Comparison of ENCODE assay signal across 9 mouse cellular contexts in genomic region chr13:53475701-53476188, GRCm38 (mm10). TPM values are rescaled to one million over a fixed set of nuclear protein-coding genes. Genes with fewer than 3 reads are reported as not detected.
DNase-seq lines count a peak whose midpoint lies in the region; ATAC-seq and TF ChIP-seq lines count a peak whose summit lies in the region.
"Had no signal": no experiment of that assay in that cellular context is flagged by ENCODE, and none has a peak within 500 bp of the region (broad histone marks: within the 10 kb centered on the region; RNA-seq: fewer than 3 reads in every experiment).

No protein-coding gene starts in this region.

- peak overlapping the region; percentile 13; the same call in 1 of the 2 replicates for H3K4me3 ChIP-seq in layer of hippocampus, adult 2 months
- H3K4me3 ChIP-seq in embryonic facial prominence, embryonic 13.5 days: peak overlapping the region; percentile 54
- peak overlapping the region; percentile 57 for H3K4me3 ChIP-seq in hindbrain, postnatal 0 days (ENCODE audit: low read length)
- peak overlapping the region; percentile 2 to 28; a peak in 2 of 4 replicates for H3K4me3 ChIP-seq in liver, embryonic 14.5 days (ENCODE audit: insufficient read depth in 1 of 2, low read depth in 2 of 2, low read length in 2 of 2)
- H3K4me3 ChIP-seq in small intestine, adult 2 months (ENCODE audit: low read depth, low read length): peak overlapping the region; percentile 20; the same call in 1 of the 2 replicates

- TF ChIP-seq EP300 in liver, embryonic 14.5 days (IDR thresholded peaks at IDR 0.05; ENCODE audit: low read depth): no peak

- DNase-seq in layer of hippocampus, adult 2 months (ENCODE audit: low spot score in 2 of 2): no peak
- no peak for DNase-seq in layer of hippocampus, adult 9-10 months (ENCODE audit: low spot score)
- DNase-seq in hindbrain, postnatal 0 days (ENCODE audit: low spot score): peak; percentile 61
- no peak for DNase-seq in liver, embryonic 14.5 days (ENCODE audit: low read depth in 3 of 3, low spot score in 3 of 3)
- no peak for DNase-seq in spleen, postnatal 36 days (ENCODE audit: low spot score in 2 of 2)
- no peak for DNase-seq in frontal cortex, adult 2 months (ENCODE audit: extremely low spot score in 1 of 2, low spot score in 1 of 2)

- no peak overlapping the region for H3K27ac ChIP-seq in layer of hippocampus, adult 2 months
- peak overlapping the region; percentile 76 for H3K27ac ChIP-seq in embryonic facial prominence, embryonic 13.5 days
- no peak overlapping the region for H3K27ac ChIP-seq in hindbrain, postnatal 0 days
- H3K27ac ChIP-seq in liver, embryonic 14.5 days: no peak overlapping the region
- no peak overlapping the region for H3K27ac ChIP-seq in small intestine, adult 2 months (ENCODE audit: insufficient read depth, low read depth, low read length)

- no peaks in the 10 kb centered on the region for H3K9me3 ChIP-seq in embryonic facial prominence, embryonic 13.5 days
- no peaks in the 10 kb centered on the region for H3K9me3 ChIP-seq in hindbrain, postnatal 0 days (ENCODE audit: low read length)
- H3K9me3 ChIP-seq in liver, embryonic 14.5 days (ENCODE audit: control insufficient read depth, low read length): no peaks in the 10 kb centered on the region

- no peak for TF ChIP-seq POLR2A in small intestine, adult 2 months (IDR thresholded peaks at IDR 0.05; ENCODE audit: low read depth, low read length)

- peaks cover 30% of the 10 kb centered on the region for H3K4me1 ChIP-seq in embryonic facial prominence, embryonic 13.5 days
- H3K4me1 ChIP-seq in hindbrain, postnatal 0 days (ENCODE audit: insufficient read depth, low read length): peaks cover 11% of the 10 kb centered on the region; the same call in 1 of the 2 replicates
- no peaks in the 10 kb centered on the region for H3K4me1 ChIP-seq in liver, embryonic 14.5 days (replicated peaks; ENCODE audit: control insufficient read depth in 2 of 2, insufficient read depth in 2 of 2, low read length in 1 of 2)
- H3K4me1 ChIP-seq in small intestine, adult 2 months (ENCODE audit: control insufficient read depth, insufficient read depth, insufficient read length, low read length): peaks cover 2% of the 10 kb centered on the region; the same call in 1 of the 2 replicates

- H3K4me2 ChIP-seq in embryonic facial prominence, embryonic 13.5 days: peak overlapping the region; percentile 88
- H3K4me2 ChIP-seq in hindbrain, postnatal 0 days (ENCODE audit: low read depth, low read length): peak overlapping the region; percentile 87
- H3K4me2 ChIP-seq in liver, embryonic 14.5 days (ENCODE audit: low read depth): peak overlapping the region; percentile 48

- peak overlapping the region; percentile 76 for H3K9ac ChIP-seq in embryonic facial prominence, embryonic 13.5 days
- peak overlapping the region; percentile 45 for H3K9ac ChIP-seq in hindbrain, postnatal 0 days (replicated peaks; ENCODE audit: low read length)
- H3K9ac ChIP-seq in liver, embryonic 14.5 days (replicated peaks): no peak overlapping the region

- no peaks in the 10 kb centered on the region for H3K36me3 ChIP-seq in embryonic facial prominence, embryonic 13.5 days
- H3K36me3 ChIP-seq in hindbrain, postnatal 0 days (ENCODE audit: insufficient read depth, low read length): no peaks in the 10 kb centered on the region
- H3K36me3 ChIP-seq in liver, embryonic 14.5 days (replicated peaks; ENCODE audit: control insufficient read depth, insufficient read depth, low read depth): no peaks in the 10 kb centered on the region
- no peaks in the 10 kb centered on the region for H3K36me3 ChIP-seq in small intestine, adult 2 months (ENCODE audit: control insufficient read depth, insufficient read depth, low read length)

- TF ChIP-seq CTCF in layer of hippocampus, adult 2 months (conservative IDR thresholded peaks at IDR 0.05): no peak
- no peak for TF ChIP-seq CTCF in hindbrain, postnatal 0 days (IDR thresholded peaks at IDR 0.05; ENCODE audit: low read depth)
- TF ChIP-seq CTCF in liver, embryonic 14.5 days (IDR thresholded peaks at IDR 0.05; ENCODE audit: low read depth): no peak
- no peak for TF ChIP-seq CTCF in small intestine, adult 2 months (IDR thresholded peaks at IDR 0.05; ENCODE audit: extremely low read depth, insufficient read length, insufficient replicate concordance, low read depth, low read length)

- peaks cover 52% of the 10 kb centered on the region for H3K27me3 ChIP-seq in embryonic facial prominence, embryonic 13.5 days
- H3K27me3 ChIP-seq in hindbrain, postnatal 0 days (ENCODE audit: insufficient read depth, low read length): peaks cover 51% of the 10 kb centered on the region
- peaks cover 67% of the 10 kb centered on the region for H3K27me3 ChIP-seq in liver, embryonic 14.5 days (ENCODE audit: control insufficient read depth, insufficient read depth, low read length)
- peaks cover 58% of the 10 kb centered on the region for H3K27me3 ChIP-seq in small intestine, adult 2 months (ENCODE audit: control insufficient read depth, insufficient read depth, low read length)

- under 1% methylated on average over 35 of the region's 37 CpGs for WGBS in embryonic facial prominence, embryonic 13.5 days
- 0% methylated on average over 36 of the region's 37 CpGs for WGBS in hindbrain, postnatal 0 days
- WGBS in liver, embryonic 14.5 days (ENCODE audit: insufficient replicate concordance): under 1% methylated on average over 37 of the region's 37 CpGs
- 1% methylated on average over 37 of the region's 37 CpGs for WGBS in small intestine, adult 2 months

- ATAC-seq in embryonic facial prominence, embryonic 13.5 days (ENCODE audit: insufficient number of reproducible peaks, insufficient read depth, low FRiP score, low TSS enrichment, low read depth): peak; percentile 66
- ATAC-seq in hindbrain, postnatal 0 days: peak; percentile 68
- no peak for ATAC-seq in liver, embryonic 14.5 days (ENCODE audit: insufficient read depth)

RNA-seq across cellular contexts. Expression of gene Msx2, which starts 2.9 kb away (rescaled TPM):
- total RNA-seq in layer of hippocampus, adult 2 months (2021): 1 to 10 TPM in 1 of 2 experiments, under 1 TPM in 1; 0.69 to 1.1 TPM
- 31.7 and 41.1 TPM in 2 replicates for polyA plus RNA-seq in embryonic facial prominence, embryonic 13.5 days (2015; fragmentation: Nextera tagmentation; extraction: Ambion mirVana)
- total RNA-seq in hindbrain, postnatal 0 days (2014; rRNA removed): 3.1 and 4.4 TPM in 2 replicates
- polyA plus RNA-seq in hindbrain, postnatal 0 days (2015; fragmentation: Nextera tagmentation; extraction: Ambion mirVana): 5.1 and 5.3 TPM in 2 replicates
- 0.02 TPM in 2 replicates for polyA plus RNA-seq in liver, embryonic 14.5 days (2012; rRNA removed)
- polyA plus RNA-seq in liver, embryonic 14.5 days (2014; fragmentation: Nextera tagmentation; extraction: Ambion mirVana): not detected in 2 replicates
- polyA plus RNA-seq in small intestine, adult 2 months (2012; rRNA removed): 0.11 TPM in 1 of 2 replicates, not detected in the other
- polyA plus RNA-seq in frontal cortex, adult 2 months (2012; rRNA removed): 0.40 and 0.66 TPM in 2 replicates
- total RNA-seq: MEL had no signal
